Mouse (Mus musculus): Measurements from ENCODE around the gene Dnah12.
"Not testable (repeated sequence)": the region's sequence is repeated elsewhere in the genome, so short reads cannot be mapped to it uniquely, and the experiment has no call there.

The Dnah12 gene

GRCm38 (mm10) chr14:26881700-26882099 is 188.6 kb downstream of the Dnah12 start:
- DNase-seq (ENCODE audit: low spot score) = no peak

- DNase-seq (ENCODE audit: low spot score) = no peak
Observed at GRCm38 (mm10) chr14:26887244-26887643, 194.2 kb downstream of the Dnah12 start.

GRCm38 (mm10) chr14:26890777-26891176 is 197.7 kb downstream of the Dnah12 start:
- DNase-seq (ENCODE audit: low spot score) = no peak

- no peak for DNase-seq (ENCODE audit: low spot score)
Observed at GRCm38 (mm10) chr14:26894392-26894791, 201.3 kb downstream of the Dnah12 start, which contains the start of gene Asb14. Gene Asb14, plus strand, starts transcription at chr14:26894557.

GRCm38 (mm10) chr14:26899490-26899889 is 206.4 kb downstream of the Dnah12 start:
- DNase-seq (ENCODE audit: low spot score) = no peak

- DNase-seq (ENCODE audit: low spot score) = no peak
Observed at GRCm38 (mm10) chr14:26900893-26901292, 207.8 kb downstream of the Dnah12 start.

- DNase-seq (ENCODE audit: low spot score) = no peak
Observed at GRCm38 (mm10) chr14:26907401-26907800, 214.3 kb downstream of the Dnah12 start.

- not testable (repeated sequence) for DNase-seq (ENCODE audit: low spot score)
Observed at GRCm38 (mm10) chr14:26910461-26910860, 217.4 kb downstream of the Dnah12 start.

GRCm38 (mm10) chr14:26911201-26911600 is 218.1 kb downstream of the Dnah12 start:
- DNase-seq (ENCODE audit: low spot score) = no peak

- no peak for DNase-seq (ENCODE audit: low spot score)
Observed at GRCm38 (mm10) chr14:26911826-26912225, 218.8 kb downstream of the Dnah12 start.

- no peak for DNase-seq (ENCODE audit: low spot score)
Observed at GRCm38 (mm10) chr14:26913681-26914268, 220.7 kb downstream of the Dnah12 start.

GRCm38 (mm10) chr14:26919310-26919709 is 226.2 kb downstream of the Dnah12 start:
- DNase-seq (ENCODE audit: low spot score) = no peak

GRCm38 (mm10) chr14:26923702-26924421 is 230.8 kb downstream of the Dnah12 start:
- DNase-seq (ENCODE audit: low spot score) = no peak

GRCm38 (mm10) chr14:26934891-26935290 is 241.8 kb downstream of the Dnah12 start:
- DNase-seq (ENCODE audit: low spot score) = no peak

- no peak for DNase-seq (ENCODE audit: low spot score)
Observed at GRCm38 (mm10) chr14:26935558-26935957, 242.5 kb downstream of the Dnah12 start.

Measured in T-cell, adult 2 months (primary cell).